Mouse (Mus musculus) embryonic facial prominence, embryonic 11.5 days (tissue): ENCODE results near the gene Glrp1. TPM values are rescaled to one million over a fixed set of nuclear protein-coding genes. Genes with fewer than 3 reads are reported as not detected.

Experiments used
- ATAC-seq: fragments of 200-750 bp; cut with Nextera tagmentation; replicated peaks from 2 replicates; pipeline ENCODE4 v1.8.0; 2017; ENCODE audit warnings: low read depth; ENCODE audit not compliant: insufficient number of reproducible peaks, low FRiP score, low TSS enrichment
- DNase-seq: peaks from one replicate; pipeline ENCODE4 v3.0.0-alpha.2; 2015; ENCODE audit warnings: low spot score
- H3K27ac ChIP-seq: fragments of 300-500 bp; sonication (generic); replicated peaks from 2 replicates; pipeline ENCODE4 v1.5.1; 2014; ENCODE audit warnings: mild to moderate bottlenecking, low read depth, low read length, control low read depth
- H3K27me3 ChIP-seq: fragments of 300-500 bp; sonication (generic); 2 replicates; pipeline ENCODE4 v1.6.1; 2014; ENCODE audit warnings: mild to moderate bottlenecking, low read length, moderate library complexity, mixed read lengths; ENCODE audit not compliant: control insufficient read depth, insufficient read depth
- H3K36me3 ChIP-seq: fragments of 300-500 bp; sonication (generic); replicated peaks from 2 replicates; pipeline ENCODE4 v1.6.1; 2014; ENCODE audit warnings: low read depth, mild to moderate bottlenecking, low read length, moderate library complexity, mixed read lengths; ENCODE audit not compliant: control insufficient read depth, insufficient read depth
- H3K4me1 ChIP-seq: fragments of 300-500 bp; sonication (generic); 2 replicates; pipeline ENCODE4 v1.6.1; 2014; ENCODE audit warnings: low read length, mixed read lengths; ENCODE audit not compliant: control insufficient read depth, insufficient read depth
- H3K4me2 ChIP-seq: fragments of 300-500 bp; sonication (generic); 2 replicates; pipeline ENCODE4 v1.6.1; 2014; ENCODE audit warnings: low read depth, mild to moderate bottlenecking, control low read depth, low read length, moderate library complexity
- H3K4me3 ChIP-seq: fragments of 300-500 bp; sonication (generic); 2 replicates; pipeline ENCODE4 v1.5.1; 2014; ENCODE audit warnings: low read depth, low read length, control low read depth
- H3K9ac ChIP-seq: fragments of 300-500 bp; sonication (generic); replicated peaks from 2 replicates; pipeline ENCODE4 v1.6.1; 2014; ENCODE audit warnings: mild to moderate bottlenecking, control low read depth, low read length
- H3K9me3 ChIP-seq: fragments of 300-500 bp; sonication (generic); replicated peaks from 2 replicates; pipeline ENCODE4 v1.6.1; 2016; ENCODE audit warnings: mild to moderate bottlenecking, low read length, inconsistent platforms, mixed read lengths; ENCODE audit not compliant: control insufficient read depth
- WGBS: fragments of 180-500 bp; shearing (Covaris S2); extraction: QIAGEN DNeasy Blood & Tissue Kit; methylation state at CpG from one replicate; pipeline ENCODE4 v1.1.7; 2014; 5-methylcytosine and 5-hydroxymethylcytosine counted together
- polyA plus RNA-seq: library from polyadenylated mRNA; unstranded; fragments of >200 nt; fragmentation: Nextera tagmentation; extraction: Ambion mirVana; gene quantifications from 2 replicates; pipeline ENCODE4 v1.2.1, GENCODE M21; 2014

The Glrp1 gene
- polyA plus RNA-seq, 1 experiment from 2014 or later, result not detected

DNA sequence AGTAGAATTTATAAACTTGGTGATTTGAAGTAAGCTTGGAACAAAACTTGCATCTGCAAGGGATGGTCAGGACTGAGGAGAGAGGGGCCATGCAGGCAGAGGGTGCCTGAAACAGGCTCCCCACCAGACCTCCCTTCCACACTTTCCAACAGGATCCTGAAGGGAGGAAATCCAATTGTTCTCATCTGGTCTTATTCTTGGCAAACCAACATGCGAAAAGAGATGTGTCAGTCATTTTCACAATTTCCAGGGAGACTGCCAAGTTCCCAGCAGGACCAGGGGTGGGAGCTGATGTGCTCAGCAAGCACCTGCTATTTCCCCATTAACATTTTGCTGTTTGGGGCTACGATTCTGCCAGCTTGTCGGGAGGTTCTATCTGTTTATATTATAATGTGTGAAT is 30.0 kb upstream of the Glrp1 start:
- no peaks in the 10 kb centered on the region for H3K27me3 ChIP-seq
- H3K4me1 ChIP-seq, result no peaks in the 10 kb centered on the region
- no peak overlapping the region for H3K4me3 ChIP-seq
- DNase-seq, result no peak
- H3K9me3 ChIP-seq, result no peaks in the 10 kb centered on the region
- H3K27ac ChIP-seq, result no peak overlapping the region
- no peaks in the 10 kb centered on the region for H3K36me3 ChIP-seq
- H3K9ac ChIP-seq, result no peak overlapping the region
- 76% methylated on average over 3 of the region's 3 CpGs for WGBS
- no peak for ATAC-seq
- no peak overlapping the region for H3K4me2 ChIP-seq

DNA sequence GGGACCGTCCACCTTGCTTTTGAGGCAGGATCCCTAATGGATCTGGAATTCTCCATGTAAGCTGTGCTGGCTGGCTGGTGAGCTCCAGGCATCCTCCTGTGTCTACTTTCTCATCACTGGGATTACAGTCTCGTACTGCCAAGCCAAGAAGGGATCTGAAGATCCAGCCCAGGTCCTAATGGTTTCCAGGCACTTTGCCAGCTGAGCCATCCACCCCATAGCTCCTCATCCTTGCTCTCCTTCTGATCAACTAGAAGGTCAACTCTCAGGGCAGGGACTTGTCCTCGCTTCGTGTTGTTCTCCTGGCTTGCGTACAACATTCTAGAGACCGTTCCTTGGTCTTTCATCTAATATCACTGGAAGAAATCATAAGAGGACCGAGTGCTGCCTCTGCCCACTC is 29.4 kb upstream of the Glrp1 start:
- Histone ChIP-seq H3K4me1 (no peaks in the 10 kb centered on the region), H3K9ac (no peak overlapping the region), H3K4me2 (no peak overlapping the region), H3K9me3 (no peaks in the 10 kb centered on the region), H3K36me3 (no peaks in the 10 kb centered on the region), H3K4me3 (no peak overlapping the region), H3K27me3 (no peaks in the 10 kb centered on the region), H3K27ac (no peak overlapping the region)
- ATAC-seq, result no peak
- WGBS, result 90% methylated on average over 7 of the region's 7 CpGs
- no peak for DNase-seq

DNA sequence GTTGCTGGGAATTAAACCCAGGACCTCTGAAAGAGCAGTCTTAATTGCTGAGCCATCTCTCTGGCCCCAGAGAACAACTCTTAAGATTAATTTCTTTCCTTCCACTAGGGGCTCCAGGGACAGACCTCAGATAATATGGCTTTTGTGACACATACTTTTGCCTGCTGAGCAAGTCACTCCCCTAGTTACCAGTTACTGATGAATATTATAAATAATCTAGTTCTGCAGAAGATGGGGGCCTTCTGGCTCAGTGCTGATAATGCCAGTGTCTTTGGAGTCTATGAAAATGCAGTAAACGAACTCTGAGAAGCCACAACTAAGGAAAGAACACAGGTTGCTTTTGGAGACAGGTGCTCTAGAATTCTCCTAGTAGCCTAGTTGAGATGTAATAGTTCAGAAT is 26.4 kb upstream of the Glrp1 start:
- H3K27me3 ChIP-seq, result no peaks in the 10 kb centered on the region
- H3K9ac ChIP-seq, result no peak overlapping the region
- DNase-seq (no peak), ATAC-seq (no peak)
- H3K36me3 ChIP-seq, result no peaks in the 10 kb centered on the region
- H3K4me3 ChIP-seq, result no peak overlapping the region
- no peaks in the 10 kb centered on the region for H3K9me3 ChIP-seq
- no peak overlapping the region for H3K4me2 ChIP-seq
- 90% methylated on average over 1 of the region's 1 CpGs for WGBS
- H3K4me1 ChIP-seq, result no peaks in the 10 kb centered on the region
- H3K27ac ChIP-seq, result no peak overlapping the region

DNA sequence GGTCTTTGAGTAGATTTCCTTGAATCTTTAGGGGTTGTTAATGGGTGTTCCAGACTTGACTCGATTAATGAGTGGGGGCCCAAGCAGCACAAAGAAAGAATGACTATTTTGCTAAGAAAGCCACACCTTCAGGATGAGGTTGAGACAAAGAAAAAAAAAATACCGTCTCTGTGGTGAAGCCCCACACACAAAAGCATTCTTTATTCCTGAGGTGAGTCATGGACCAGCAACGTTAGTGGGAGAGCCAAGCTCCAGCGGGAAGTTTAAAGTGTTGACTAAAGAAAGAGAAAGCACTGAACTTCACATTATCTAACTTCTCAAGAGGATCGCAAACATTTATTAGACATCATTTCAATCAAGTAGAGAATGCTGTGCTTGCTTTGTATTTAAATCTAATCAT is 24.2 kb upstream of the Glrp1 start:
- H3K4me3 ChIP-seq, result no peak overlapping the region
- no peaks in the 10 kb centered on the region for H3K27me3 ChIP-seq
- H3K27ac ChIP-seq, result no peak overlapping the region
- 70% methylated on average over 5 of the region's 5 CpGs for WGBS
- H3K36me3 ChIP-seq, result no peaks in the 10 kb centered on the region
- DNase-seq (no peak), ATAC-seq (no peak)
- H3K9me3 ChIP-seq, result no peaks in the 10 kb centered on the region
- H3K9ac ChIP-seq, result no peak overlapping the region
- H3K4me2 ChIP-seq, result no peak overlapping the region
- H3K4me1 ChIP-seq, result no peaks in the 10 kb centered on the region

DNA sequence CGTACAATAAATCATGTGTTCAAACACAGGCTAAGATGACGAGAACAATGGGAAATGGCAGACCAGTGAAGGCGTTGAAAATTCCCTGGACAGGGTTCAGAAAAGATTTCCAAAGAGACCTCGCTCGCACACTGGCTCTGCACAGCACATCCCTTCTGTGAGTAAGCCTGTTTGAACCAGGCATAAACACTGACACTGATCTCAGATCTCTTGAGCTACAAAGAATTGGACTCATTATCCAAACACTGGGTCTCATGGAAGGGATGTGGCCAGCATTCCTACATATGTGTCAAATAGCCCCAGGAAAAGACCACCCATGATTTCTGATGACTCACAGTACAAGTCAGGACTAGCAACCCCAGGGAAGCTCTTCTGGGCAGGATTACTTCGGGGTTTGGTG is 16.3 kb upstream of the Glrp1 start:
- DNase-seq, result peak; percentile 59
- H3K4me2 ChIP-seq, result no peak overlapping the region

DNA sequence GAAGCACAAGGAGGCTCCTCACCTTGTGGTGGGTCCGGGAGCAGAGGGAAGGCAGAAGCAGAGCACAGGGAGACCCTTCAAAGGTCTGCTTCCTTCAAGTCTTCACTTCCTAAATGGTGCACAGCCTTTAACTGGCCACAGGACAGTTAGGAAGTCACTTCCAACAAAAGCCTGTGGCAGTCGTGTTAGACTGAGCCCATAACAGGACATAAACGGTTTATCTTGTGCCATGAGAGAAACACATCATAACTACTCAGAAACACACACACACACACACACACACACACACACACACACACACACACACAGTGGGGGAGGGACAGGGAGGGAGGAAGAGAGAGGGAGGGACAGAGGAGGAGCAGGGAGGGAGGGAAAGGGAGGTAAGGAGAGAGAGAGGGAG is 15.8 kb upstream of the Glrp1 start:
- no peak overlapping the region for H3K9ac ChIP-seq
- ATAC-seq (no peak), DNase-seq (no peak)
- H3K27ac ChIP-seq, result no peak overlapping the region
- no peak overlapping the region for H3K4me3 ChIP-seq
- no peaks in the 10 kb centered on the region for H3K9me3 ChIP-seq
- no peaks in the 10 kb centered on the region for H3K27me3 ChIP-seq
- H3K4me2 ChIP-seq, result no peak overlapping the region
- no peaks in the 10 kb centered on the region for H3K36me3 ChIP-seq
- no peaks in the 10 kb centered on the region for H3K4me1 ChIP-seq
- 90% methylated on average over 3 of the region's 3 CpGs for WGBS

More for the DNA sequence above, 16.3 kb upstream of the Glrp1 start:
- Histone ChIP-seq H3K4me1 (no peaks in the 10 kb centered on the region), H3K4me3 (no peak overlapping the region), H3K27me3 (no peaks in the 10 kb centered on the region), H3K9me3 (no peaks in the 10 kb centered on the region), H3K9ac (no peak overlapping the region), H3K36me3 (no peaks in the 10 kb centered on the region), H3K27ac (no peak overlapping the region)
- no peak for ATAC-seq
- 64% methylated on average over 6 of the region's 6 CpGs for WGBS

DNA sequence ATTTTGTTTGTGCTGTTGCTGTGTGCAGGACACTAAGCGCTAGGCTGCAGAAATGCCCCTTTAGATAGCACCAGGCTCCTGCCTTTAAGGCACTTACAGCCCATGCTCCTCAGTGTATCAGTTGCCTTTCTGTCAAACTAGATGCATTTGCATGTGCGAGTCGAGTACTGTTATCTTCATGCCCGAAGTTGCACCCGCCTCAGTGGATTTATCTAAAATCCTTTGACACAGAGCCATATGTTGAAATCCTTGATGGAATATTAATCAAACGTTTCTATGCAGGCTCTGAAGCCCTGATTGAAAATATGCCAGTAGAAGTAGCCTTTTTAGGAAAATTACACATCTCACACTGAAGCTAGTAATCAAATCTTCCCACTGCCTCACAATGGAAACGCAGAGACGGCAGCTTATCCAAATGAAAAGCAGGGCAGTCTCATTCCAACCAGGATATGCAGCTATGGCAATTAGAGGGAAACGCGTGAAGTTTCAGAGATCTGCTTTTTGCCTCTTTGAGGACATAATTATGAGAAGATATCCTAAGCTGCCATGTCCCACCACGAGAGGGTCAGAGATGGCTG is 11.4 kb upstream of the Glrp1 start:
- no peaks in the 10 kb centered on the region for H3K36me3 ChIP-seq
- H3K27me3 ChIP-seq, result no peaks in the 10 kb centered on the region
- ATAC-seq (no peak), DNase-seq (no peak)
- H3K27ac ChIP-seq, result no peak overlapping the region
- WGBS, result 90% methylated on average over 11 of the region's 11 CpGs
- no peaks in the 10 kb centered on the region for H3K4me1 ChIP-seq
- H3K4me3 ChIP-seq, result no peak overlapping the region
- no peak overlapping the region for H3K9ac ChIP-seq
- no peak overlapping the region for H3K4me2 ChIP-seq
- H3K9me3 ChIP-seq, result no peaks in the 10 kb centered on the region

DNA sequence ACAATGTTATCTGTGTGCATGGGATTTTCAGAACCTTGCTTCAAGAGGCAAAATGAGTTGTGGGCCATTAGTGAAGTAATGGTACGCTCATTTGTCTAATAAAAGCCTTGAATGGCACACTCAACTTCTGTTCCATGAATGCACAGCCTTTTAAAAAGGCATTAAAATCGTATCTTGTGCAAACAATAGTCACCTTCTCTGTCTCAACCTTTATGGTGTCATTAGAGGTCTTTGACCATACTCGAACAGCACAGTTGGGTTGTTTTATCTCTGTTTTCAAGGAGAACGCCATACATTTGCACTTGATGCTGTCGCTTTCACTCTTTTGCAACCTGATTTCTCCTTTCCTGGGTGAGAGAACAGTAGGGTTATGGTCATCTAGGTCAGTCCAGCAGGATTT is 3.7 kb upstream of the Glrp1 start:
- Histone ChIP-seq H3K4me3 (no peak overlapping the region), H3K27me3 (no peaks in the 10 kb centered on the region), H3K9me3 (no peaks in the 10 kb centered on the region), H3K4me1 (no peaks in the 10 kb centered on the region), H3K9ac (no peak overlapping the region), H3K36me3 (no peaks in the 10 kb centered on the region), H3K27ac (no peak overlapping the region), H3K4me2 (no peak overlapping the region)
- WGBS, result 77% methylated on average over 5 of the region's 5 CpGs
- DNase-seq, result no peak
- no peak for ATAC-seq
